Mouse (Mus musculus) G1E (cell line): Measurements from ENCODE around the gene Itk. TPM values are rescaled to one million over a fixed set of nuclear protein-coding genes. Genes with fewer than 3 reads are reported as not detected.

Source experiments
- ATAC-seq: 2 replicates; pipeline ENCODE4 v1.8.0; 2016; ENCODE audit warnings: mild to moderate bottlenecking; ENCODE audit not compliant: insufficient number of reproducible peaks, poor library complexity, low FRiP score, severe bottlenecking; ENCODE audit errors: extremely low read depth
- DNase-seq: peaks from one replicate; pipeline ENCODE4 v3.0.0; 2012; ENCODE audit warnings: low spot score
- H3K27me3 ChIP-seq: 2 replicates; pipeline ENCODE4 v1.6.1; 2012; ENCODE audit warnings: mild to moderate bottlenecking, low read length, inconsistent platforms; ENCODE audit not compliant: insufficient read depth
- H3K36me3 ChIP-seq: replicated peaks from 2 replicates; pipeline ENCODE3; 2012; ENCODE audit warnings: mild to moderate bottlenecking, inconsistent platforms
- H3K4me1 ChIP-seq: 2 replicates; pipeline ENCODE4 v1.6.1; 2012; ENCODE audit warnings: low read depth, low read length, inconsistent platforms, mixed read lengths; ENCODE audit not compliant: insufficient read depth
- H3K4me3 ChIP-seq: 2 replicates; pipeline ENCODE4 v1.5.1; 2012; ENCODE audit warnings: low read depth, mild to moderate bottlenecking, inconsistent platforms, low read length, moderate library complexity, mixed read lengths
- H3K9me3 ChIP-seq: replicated peaks from 2 replicates; pipeline ENCODE4 v1.6.1; 2012; ENCODE audit warnings: inconsistent platforms
- CTCF ChIP-seq: IDR thresholded peaks from 2 replicates; pipeline ENCODE4 v1.5.1; 2012; ENCODE audit warnings: low read depth, low read length, inconsistent platforms, mixed read lengths
- GATA1 ChIP-seq: IDR thresholded peaks from 2 replicates; pipeline ENCODE4 v1.6.1; 2012; ENCODE audit warnings: borderline replicate concordance, low read length, inconsistent platforms, mixed read lengths
- GATA2 ChIP-seq: IDR thresholded peaks from 2 replicates; pipeline ENCODE4 v1.6.1; 2012; ENCODE audit warnings: low read depth, low read length, inconsistent platforms, borderline replicate concordance
- POLR2AphosphoS5 ChIP-seq: IDR thresholded peaks from 2 replicates; pipeline ENCODE4 v1.6.1; 2012; ENCODE audit warnings: low read depth, low read length, inconsistent platforms; ENCODE audit not compliant: insufficient replicate concordance
- TAL1 ChIP-seq: conservative IDR thresholded peaks from 2 replicates; pipeline ENCODE4 v1.6.1; 2012; ENCODE audit warnings: low read depth, low read length, inconsistent platforms, mixed read lengths
- polyA plus RNA-seq: library from polyadenylated mRNA; stranded (reverse); fragments of >175 nt; gene quantifications from 2 replicates; pipeline ENCODE4 v1.2.3, GENCODE M21; 2012
- total RNA-seq, 2 experiments: library from RNA; stranded (forward) in 1 of 2; stranded (reverse) in 1 of 2; fragments of 200-1000 nt in 1 of 2; fragments of >200 nt in 1 of 2; fragmentation: Nextera tagmentation in 1 of 2; gene quantifications; 2 replicates each; pipeline ENCODE4 v1.2.3; 2014 to 2017

Gene Itk
- total and polyA plus RNA-seq, 3 experiments = 0.05 to 1.1 (median 0.44) TPM

DNA sequence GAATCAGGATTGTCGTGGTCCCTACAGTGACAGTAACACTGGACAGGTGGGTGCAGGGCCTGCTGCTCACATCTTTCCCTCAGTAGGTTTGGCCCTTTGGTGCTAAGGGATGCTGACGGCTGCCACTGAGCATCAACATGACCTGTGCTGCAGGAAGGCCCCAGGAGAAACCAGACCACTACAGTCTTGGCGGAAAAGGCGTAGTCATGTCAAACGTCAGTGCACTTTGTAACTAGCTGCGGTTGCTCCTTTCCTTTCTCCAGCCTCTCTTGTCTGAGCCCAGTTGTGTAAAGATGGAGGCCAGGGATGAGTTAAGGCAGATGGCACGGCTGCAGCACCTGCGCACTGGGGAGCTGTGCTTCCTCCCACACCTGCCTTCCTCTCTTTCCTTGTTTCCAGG, 14.3 kb downstream of the Itk start:
- DNase-seq (no peak), ATAC-seq (no peak)
- no peaks in the 10 kb centered on the region for H3K9me3 ChIP-seq
- no peaks in the 10 kb centered on the region for H3K4me1 ChIP-seq
- H3K36me3 ChIP-seq = no peaks in the 10 kb centered on the region
- no peak for TF ChIP-seq GATA2
- no peak for TF ChIP-seq CTCF
- TF ChIP-seq GATA1 = no peak
- TF ChIP-seq POLR2AphosphoS5 = no peak
- no peak for TF ChIP-seq TAL1
- H3K4me3 ChIP-seq = no peak overlapping the region
- peaks cover 10% of the 10 kb centered on the region; the same call in 1 of the 2 replicates for H3K27me3 ChIP-seq

DNA sequence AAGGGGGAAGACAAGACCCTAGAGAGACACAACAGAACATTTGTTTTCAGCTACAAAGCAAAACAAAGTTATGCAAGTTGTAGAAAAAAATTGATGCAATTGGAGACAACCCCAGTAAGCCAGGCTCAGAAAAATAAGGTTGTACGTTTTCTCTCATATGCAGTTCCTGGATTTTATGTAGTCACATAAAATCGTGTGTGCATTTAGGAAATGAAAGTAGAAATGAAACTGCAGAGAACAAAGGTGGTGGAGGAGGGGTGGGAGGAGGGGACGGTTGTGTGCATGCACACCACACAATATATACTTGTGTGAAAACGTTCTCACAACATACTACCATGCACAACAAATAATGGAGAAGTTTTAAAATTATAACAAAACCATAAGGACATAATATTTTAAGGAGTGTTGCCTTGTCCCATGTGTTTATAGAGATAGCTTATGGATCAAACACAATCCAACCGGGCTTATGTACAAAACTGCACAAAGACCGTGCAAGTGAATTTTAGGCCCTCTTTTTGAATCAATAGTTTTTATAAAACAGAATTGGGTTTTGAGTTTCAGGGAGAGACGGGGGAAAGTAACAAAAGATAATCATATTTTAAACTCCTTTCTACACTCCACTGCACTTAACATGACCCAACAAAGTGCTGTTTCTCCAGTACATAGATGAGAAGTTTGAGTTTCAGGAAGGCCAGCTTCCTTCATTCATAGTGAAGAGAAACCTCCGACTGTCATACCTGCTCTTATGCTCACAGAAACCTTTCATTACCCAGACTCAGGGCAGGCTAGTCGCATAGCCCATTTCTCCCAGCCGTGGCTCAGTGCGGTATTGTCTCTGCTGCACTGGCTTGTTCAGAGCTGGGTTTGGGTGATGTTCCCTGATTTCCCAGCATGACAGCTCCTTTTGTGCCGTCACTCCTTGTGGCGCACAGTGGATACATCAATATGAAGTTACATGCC, 16.0 kb downstream of the Itk start:
- H3K4me1 ChIP-seq = no peaks in the 10 kb centered on the region
- peaks cover 13% of the 10 kb centered on the region for H3K27me3 ChIP-seq
- no peak overlapping the region for H3K4me3 ChIP-seq
- no peaks in the 10 kb centered on the region for H3K9me3 ChIP-seq
- TF ChIP-seq POLR2AphosphoS5 = no peak
- DNase-seq (no peak), ATAC-seq (no peak)
- no peaks in the 10 kb centered on the region for H3K36me3 ChIP-seq

DNA sequence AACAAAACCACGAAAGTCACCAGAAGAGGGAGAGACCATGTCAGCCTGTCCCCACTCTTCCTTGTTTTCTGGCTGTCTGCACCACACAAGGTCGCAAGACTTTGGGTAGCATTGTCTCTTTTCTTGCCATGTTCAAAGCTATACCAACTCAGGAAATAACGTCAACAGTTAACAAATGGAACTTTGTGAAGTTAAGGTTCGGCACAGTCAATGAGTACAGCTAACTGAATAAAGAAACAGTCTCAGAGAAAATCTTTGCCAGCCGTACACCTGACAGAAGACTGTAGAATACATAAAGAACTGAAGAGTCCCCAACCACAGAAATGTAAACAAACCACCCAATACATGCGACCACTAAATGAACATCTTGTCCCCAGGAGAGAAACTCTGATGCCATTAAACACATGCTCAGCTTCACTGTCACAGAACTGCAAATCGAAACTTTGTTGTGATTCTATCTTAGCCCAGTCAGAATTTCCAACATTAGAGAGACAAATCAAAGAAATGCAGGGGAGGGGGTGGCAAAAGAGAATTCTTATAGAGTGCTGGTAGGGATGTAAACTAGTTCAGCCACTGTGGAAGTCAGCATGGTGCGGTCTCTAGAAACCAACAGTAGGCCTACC, 16.9 kb downstream of the Itk start:
- DNase-seq (no peak), ATAC-seq (no peak)
- Histone ChIP-seq H3K9me3 (no peaks in the 10 kb centered on the region), H3K27me3 (peaks cover 16% of the 10 kb centered on the region), H3K4me3 (no peak overlapping the region), H3K36me3 (no peaks in the 10 kb centered on the region), H3K4me1 (no peaks in the 10 kb centered on the region)
- TF ChIP-seq GATA2 (no peak), POLR2AphosphoS5 (no peak), GATA1 (no peak), CTCF (no peak), TAL1 (no peak)

DNA sequence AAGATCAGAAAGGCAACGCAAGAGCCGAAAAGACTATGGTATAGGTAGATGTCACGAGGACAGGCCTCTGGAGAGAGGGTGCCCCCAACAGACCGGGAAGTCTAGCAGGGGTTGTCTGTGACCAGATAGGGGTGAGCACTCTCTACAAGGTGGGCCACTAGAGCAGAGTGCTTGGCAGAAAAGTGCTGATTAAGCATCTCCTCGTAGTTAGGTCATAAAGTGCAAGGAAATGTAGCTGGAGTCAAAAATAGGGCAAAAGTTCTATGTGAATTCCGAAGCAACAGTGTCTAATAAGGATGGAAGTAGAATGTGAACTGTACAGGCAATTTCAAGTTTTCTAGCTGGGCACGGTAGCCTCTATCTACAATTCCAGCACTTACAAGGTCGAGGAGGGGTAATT, 18.1 kb downstream of the Itk start:
- TF ChIP-seq GATA2 (no peak), TAL1 (no peak), CTCF (no peak), POLR2AphosphoS5 (no peak), GATA1 (no peak)
- Histone ChIP-seq H3K9me3 (no peaks in the 10 kb centered on the region), H3K4me3 (no peak overlapping the region), H3K4me1 (no peaks in the 10 kb centered on the region), H3K27me3 (peaks cover 16% of the 10 kb centered on the region), H3K36me3 (no peaks in the 10 kb centered on the region)
- ATAC-seq = no peak
- DNase-seq = no peak

DNA sequence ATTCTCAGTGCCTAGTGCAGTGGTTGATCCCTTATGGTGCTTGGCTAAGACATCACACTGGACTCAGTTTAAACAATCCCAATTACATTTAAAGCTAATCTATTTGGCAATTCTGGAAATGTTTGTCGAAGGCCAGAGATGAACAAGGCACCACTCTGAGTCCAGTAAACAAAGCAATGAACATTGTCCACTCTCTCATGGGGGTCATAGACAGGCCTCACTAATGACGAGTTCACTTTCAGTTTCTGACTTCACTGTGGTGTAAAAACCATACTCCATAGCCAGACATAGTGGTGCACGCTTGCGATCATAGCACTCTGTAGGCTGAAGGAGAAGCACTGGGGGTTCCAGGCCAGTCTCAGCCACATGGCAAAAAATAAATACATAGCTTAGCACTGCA, 18.9 kb downstream of the Itk start:
- Histone ChIP-seq H3K27me3 (peaks cover 16% of the 10 kb centered on the region), H3K9me3 (no peaks in the 10 kb centered on the region), H3K36me3 (no peaks in the 10 kb centered on the region), H3K4me1 (no peaks in the 10 kb centered on the region), H3K4me3 (no peak overlapping the region)
- DNase-seq (no peak), ATAC-seq (no peak)
- no peak for TF ChIP-seq POLR2AphosphoS5
- TF ChIP-seq CTCF = no peak

DNA sequence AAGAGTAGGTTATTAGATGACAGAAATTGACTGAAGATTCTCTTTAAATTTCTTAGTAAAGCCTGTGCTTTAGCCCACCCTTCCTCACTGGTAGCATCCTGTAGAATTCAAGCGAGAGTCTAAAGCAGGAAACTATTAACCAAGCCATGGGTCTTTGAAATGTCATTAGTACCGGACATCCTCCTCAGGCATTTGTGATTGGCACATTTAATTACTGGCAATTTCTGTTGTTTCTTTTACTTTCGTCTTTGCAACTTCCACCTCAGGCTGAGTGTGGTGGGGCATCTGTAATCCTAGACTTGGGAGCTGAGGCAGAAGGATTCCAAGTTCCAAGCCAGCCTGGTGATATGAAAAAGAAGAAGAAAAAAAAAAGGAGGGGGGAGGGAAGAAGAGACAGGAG, 23.0 kb downstream of the Itk start:
- H3K36me3 ChIP-seq = no peaks in the 10 kb centered on the region
- peaks cover 14% of the 10 kb centered on the region for H3K27me3 ChIP-seq
- H3K4me3 ChIP-seq = no peak overlapping the region
- no peaks in the 10 kb centered on the region for H3K9me3 ChIP-seq
- no peak for ATAC-seq
- no peak for DNase-seq
- no peaks in the 10 kb centered on the region for H3K4me1 ChIP-seq
- TF ChIP-seq POLR2AphosphoS5 (no peak), CTCF (no peak), GATA2 (no peak), GATA1 (no peak), TAL1 (no peak)
